Mouse (Mus musculus) heart, postnatal 0 days (tissue): ENCODE results near the gene Slc25a12.

Experiments used
- CTCF ChIP-seq: IDR thresholded peaks from 2 replicates; pipeline ENCODE4 v1.5.1; 2016; ENCODE audit warnings: antibody characterized with exemption, control low read depth, low read depth
- EP300 ChIP-seq: IDR thresholded peaks from 2 replicates; pipeline ENCODE4 v1.6.1; 2016; ENCODE audit warnings: antibody characterized with exemption, low read depth

DNA sequence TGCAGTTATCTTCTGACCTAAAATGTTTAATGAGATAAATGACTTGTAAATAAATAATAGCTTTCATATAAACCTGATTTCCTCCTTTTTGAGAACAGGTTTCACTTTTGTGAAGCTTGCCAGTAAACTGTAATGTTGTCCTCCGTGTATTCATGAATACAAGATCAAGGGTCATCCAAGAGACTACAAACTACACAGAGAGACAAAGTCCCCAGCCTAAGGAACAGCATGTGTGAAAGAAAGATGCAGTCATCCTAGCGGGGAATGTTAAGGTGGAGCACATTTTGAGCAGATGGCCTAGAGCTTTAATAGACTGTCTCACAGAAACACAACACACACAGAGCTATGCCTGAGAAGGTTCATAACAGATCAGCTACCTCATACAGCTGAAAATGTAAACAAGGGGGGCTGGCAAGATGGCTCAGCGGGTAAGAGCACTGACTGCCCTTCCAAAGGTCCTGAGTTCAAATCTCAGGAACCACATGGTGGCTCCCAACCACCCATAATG lies 65.3 kb downstream of the Slc25a12 start:
- no peak for TF ChIP-seq CTCF
- TF ChIP-seq EP300: no peak
